Mouse (Mus musculus) testis, adult 2 months (tissue): ENCODE data around the gene Pdgfc.

Experiments used
- CTCF ChIP-seq: fragments of 200-500 bp; IDR thresholded peaks from 2 replicates; pipeline ENCODE4 v1.5.1; 2012; ENCODE audit warnings: low read depth, mild to moderate bottlenecking, inconsistent platforms, low read length, moderate library complexity; ENCODE audit not compliant: control insufficient read depth, insufficient read depth, insufficient replicate concordance
- POLR2A ChIP-seq: fragments of 200-500 bp; IDR thresholded peaks from 2 replicates; pipeline ENCODE4 v1.6.1; 2012; ENCODE audit warnings: low read depth, mild to moderate bottlenecking, inconsistent platforms, low read length, moderate library complexity; ENCODE audit not compliant: control insufficient read depth

- TF ChIP-seq POLR2A (no peak), CTCF (no peak)
Observed at GRCm38 (mm10) chr3:81110968-81111367, 74.8 kb downstream of the Pdgfc start.
